Mouse (Mus musculus) gastrocnemius, postnatal 25 days (tissue): ENCODE measurements around the gene Pgc. TPM values are rescaled to one million over a fixed set of nuclear protein-coding genes. Genes with fewer than 3 reads are reported as not detected.
A peak's percentile ranks its signal among the peaks of the same experiment; 100 is the strongest.

Experiments used
- DNase-seq: peaks from one replicate; pipeline ENCODE4 v3.0.0; 2022
- total RNA-seq, 2 experiments: library from RNA; stranded (reverse); gene quantifications; 1 replicate in 1 of 2; 2 replicates in 1 of 2; pipeline ENCODE4 v1.2.3; 2021

Pgc gene
- total RNA-seq, 2 experiments from 2014 or later = not detected

GRCm38 (mm10) chr17:47750101-47750500 lies 23.5 kb downstream of the Pgc start:
- no peak for DNase-seq

- no peak for DNase-seq
These were observed 25.2 kb downstream of the Pgc start for GRCm38 (mm10) chr17:47751811-47752210.

GRCm38 (mm10) chr17:47753130-47753775 lies 26.6 kb downstream of the Pgc start:
- no peak for DNase-seq

GRCm38 (mm10) chr17:47754246-47754645 lies 27.6 kb downstream of the Pgc start:
- peak; percentile 71 for DNase-seq

GRCm38 (mm10) chr17:47756366-47756765 lies 29.7 kb downstream of the Pgc start:
- no peak for DNase-seq

- DNase-seq = no peak
These were observed 30.5 kb downstream of the Pgc start for GRCm38 (mm10) chr17:47757056-47757610.

GRCm38 (mm10) chr17:47759702-47760410 lies 33.2 kb downstream of the Pgc start:
- peak; percentile 85 for DNase-seq

GRCm38 (mm10) chr17:47762028-47762427 lies 35.4 kb downstream of the Pgc start:
- no peak for DNase-seq

GRCm38 (mm10) chr17:47762518-47763340 lies 36.1 kb downstream of the Pgc start:
- DNase-seq = peak; percentile 85

GRCm38 (mm10) chr17:47765986-47766385 lies 39.3 kb downstream of the Pgc start:
- no peak for DNase-seq

GRCm38 (mm10) chr17:47766407-47767043 lies 39.9 kb downstream of the Pgc start:
- DNase-seq = no peak

- no peak for DNase-seq
These were observed 40.4 kb downstream of the Pgc start for GRCm38 (mm10) chr17:47767081-47767455.

- DNase-seq = no peak
These were observed 41.0 kb downstream of the Pgc start for GRCm38 (mm10) chr17:47767456-47768141.

- peak; percentile 76 for DNase-seq
These were observed 42.1 kb downstream of the Pgc start for GRCm38 (mm10) chr17:47768707-47769276.

- DNase-seq = no peak
These were observed 43.0 kb downstream of the Pgc start for GRCm38 (mm10) chr17:47769389-47770299.

- DNase-seq = no peak
These were observed 47.0 kb downstream of the Pgc start for GRCm38 (mm10) chr17:47773604-47774003.

- no peak for DNase-seq
These were observed 50.5 kb downstream of the Pgc start for GRCm38 (mm10) chr17:47777141-47777540.

- DNase-seq = no peak
These were observed 53.8 kb downstream of the Pgc start for GRCm38 (mm10) chr17:47780470-47780869.

GRCm38 (mm10) chr17:47782486-47782885 lies 55.8 kb downstream of the Pgc start:
- DNase-seq = no peak
